Mouse (Mus musculus) liver, adult 2 months (tissue): ENCODE data around the gene Arid5a.

Experiments used
- CTCF ChIP-seq: fragments of 200-500 bp; IDR thresholded peaks from 2 replicates; pipeline ENCODE4 v1.5.1; 2011; ENCODE audit warnings: low read depth, low read length, control low read depth
- POLR2A ChIP-seq: fragments of 200-500 bp; IDR thresholded peaks from 2 replicates; pipeline ENCODE4 v1.6.1; 2011; ENCODE audit warnings: low read length, control low read depth; ENCODE audit not compliant: insufficient read depth; ENCODE audit errors: extremely low read depth

- no peak for TF ChIP-seq POLR2A
- no peak for TF ChIP-seq CTCF
Measured at GRCm38 (mm10) chr1:36325900-36326321, 18.4 kb downstream of the Arid5a start.
